Mouse (Mus musculus) embryonic facial prominence, embryonic 12.5 days (tissue): ENCODE measurements around the gene Rpl27. TPM values are rescaled to one million over a fixed set of nuclear protein-coding genes. Genes with fewer than 3 reads are reported as not detected.

ENCODE experiments used
- ATAC-seq: fragments of 200-750 bp; cut with Nextera tagmentation; 2 replicates; pipeline ENCODE4 v1.8.0; 2017; ENCODE audit not compliant: insufficient number of reproducible peaks, insufficient read depth, low FRiP score, low TSS enrichment
- H3K27ac ChIP-seq: fragments of 300-500 bp; sonication (generic); 2 replicates; pipeline ENCODE4 v1.5.1; 2016; ENCODE audit warnings: mild to moderate bottlenecking
- H3K27me3 ChIP-seq: fragments of 300-500 bp; sonication (generic); 2 replicates; pipeline ENCODE4 v1.6.1; 2016; ENCODE audit warnings: mild to moderate bottlenecking, moderate library complexity
- H3K36me3 ChIP-seq: fragments of 300-500 bp; sonication (generic); 2 replicates; pipeline ENCODE4 v1.6.1; 2016; ENCODE audit warnings: mild to moderate bottlenecking
- H3K4me1 ChIP-seq: fragments of 300-500 bp; sonication (generic); 2 replicates; pipeline ENCODE4 v1.6.1; 2016
- H3K4me2 ChIP-seq: fragments of 300-500 bp; sonication (generic); replicated peaks from 2 replicates; pipeline ENCODE4 v1.6.1; 2016; ENCODE audit warnings: mild to moderate bottlenecking, moderate library complexity
- H3K4me3 ChIP-seq: fragments of 300-500 bp; sonication (generic); 2 replicates; pipeline ENCODE4 v1.5.1; 2016; ENCODE audit warnings: mild to moderate bottlenecking
- H3K9ac ChIP-seq: fragments of 300-500 bp; sonication (generic); 2 replicates; pipeline ENCODE4 v1.6.1; 2016; ENCODE audit warnings: mild to moderate bottlenecking, moderate library complexity
- H3K9me3 ChIP-seq: fragments of 300-500 bp; sonication (generic); 2 replicates; pipeline ENCODE4 v1.6.1; 2016; ENCODE audit warnings: mild to moderate bottlenecking, moderate library complexity
- WGBS: fragments of 180-500 bp; shearing (Covaris S2); methylation state at CpG from one replicate; pipeline ENCODE4 v1.1.7; 2016; 5-methylcytosine and 5-hydroxymethylcytosine counted together
- polyA plus RNA-seq: library from polyadenylated mRNA; unstranded; fragments of >200 nt; fragmentation: Nextera tagmentation; extraction: Ambion mirVana; gene quantifications from 2 replicates; pipeline ENCODE4 v1.2.1, GENCODE M21; 2016

Rpl27 gene
- 361 and 382 TPM in 2 replicates for polyA plus RNA-seq

GRCm38 (mm10) chr11:101442127-101442693 is at the start of gene Rpl27:
Gene Rpl27, plus strand, starts transcription at chr11:101442298.
- Histone ChIP-seq H3K36me3 (peaks cover 28% of the 10 kb centered on the region), H3K4me2 (peak within 1 kb of the TSS; percentile 92), H3K27me3 (no peaks in the 10 kb centered on the region), H3K9me3 (no peaks in the 10 kb centered on the region), H3K9ac (peak within 1 kb of the TSS; percentile 92), H3K4me3 (peak within 1 kb of the TSS; percentile 84), H3K4me1 (peaks cover 12% of the 10 kb centered on the region), H3K27ac (peak within 1 kb of the TSS; percentile 94)
- WGBS, result under 1% methylated on average over 42 of the region's 42 CpGs
- ATAC-seq, result peak; percentile 99

DNA sequence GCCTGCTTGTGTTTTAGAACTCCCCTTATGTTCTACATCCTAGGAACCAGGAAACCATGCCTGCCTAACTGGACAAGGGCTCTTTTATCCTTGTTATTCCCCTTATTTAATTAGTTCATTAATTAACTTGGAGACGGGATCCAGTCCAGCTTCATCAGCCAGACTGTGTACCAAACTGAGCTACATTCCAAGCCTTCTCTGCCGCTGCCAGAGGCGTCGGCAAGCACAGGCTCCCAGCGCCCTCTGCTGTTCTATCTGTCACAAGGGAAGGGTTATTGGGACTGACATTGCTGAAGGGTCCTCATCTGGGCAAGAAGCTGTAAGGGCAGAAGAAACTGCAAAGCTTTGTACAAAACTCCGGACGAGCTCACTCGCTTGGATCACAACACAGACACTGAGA is 47.0 kb upstream of the Rpl27 start:
- Histone ChIP-seq H3K4me1 (no peaks in the 10 kb centered on the region), H3K27ac (no peak overlapping the region), H3K4me2 (0 out of 2 replicates have a peak overlapping the region, but pooled peaks have one; percentile 3), H3K27me3 (no peaks in the 10 kb centered on the region), H3K9ac (no peak overlapping the region), H3K36me3 (no peaks in the 10 kb centered on the region), H3K9me3 (no peaks in the 10 kb centered on the region), H3K4me3 (no peak overlapping the region)
- 4% methylated on average over 8 of the region's 8 CpGs for WGBS
- ATAC-seq, result no peak

DNA sequence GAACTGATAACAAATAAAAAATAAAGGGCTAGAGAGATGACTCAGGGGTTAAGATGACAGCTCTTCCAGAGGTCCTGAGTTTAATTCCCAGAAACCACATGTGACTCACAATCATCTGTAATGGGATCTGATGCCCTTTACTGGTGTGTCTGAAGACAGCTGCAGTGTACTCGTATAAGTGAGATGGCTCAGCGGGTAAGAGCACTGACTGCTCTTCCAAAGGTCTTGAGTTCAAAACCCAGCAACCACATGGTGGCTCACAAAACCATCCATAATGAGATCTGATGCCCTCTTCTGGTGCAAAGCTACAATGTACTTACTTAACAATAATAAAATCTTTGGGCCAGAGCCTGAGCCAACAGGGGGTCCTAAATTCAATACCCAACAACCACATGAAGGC is 26.8 kb upstream of the Rpl27 start:
- ATAC-seq, result no peak
- Histone ChIP-seq H3K9ac (no peak overlapping the region), H3K36me3 (peaks cover 35% of the 10 kb centered on the region), H3K4me3 (no peak overlapping the region), H3K27ac (no peak overlapping the region), H3K27me3 (no peaks in the 10 kb centered on the region), H3K9me3 (no peaks in the 10 kb centered on the region), H3K4me2 (no peak overlapping the region), H3K4me1 (peaks cover 3% of the 10 kb centered on the region; the same call in 1 of the 2 replicates)
- 79% methylated on average over 2 of the region's 2 CpGs for WGBS

- WGBS, result 3% methylated on average over 11 of the region's 11 CpGs
- Histone ChIP-seq H3K27ac (peak overlapping the region; percentile 84), H3K4me3 (peak overlapping the region; percentile 85), H3K36me3 (peaks cover 22% of the 10 kb centered on the region), H3K9ac (peak overlapping the region; percentile 85), H3K4me1 (peaks cover 3% of the 10 kb centered on the region; the same call in 1 of the 2 replicates), H3K4me2 (peak overlapping the region; percentile 72), H3K9me3 (no peaks in the 10 kb centered on the region), H3K27me3 (no peaks in the 10 kb centered on the region)
- ATAC-seq, result 0 out of 2 replicates have a peak, but pooled peaks have one; percentile 25
Measured at GRCm38 (mm10) chr11:101416433-101417100, 25.5 kb upstream of the Rpl27 start.

DNA sequence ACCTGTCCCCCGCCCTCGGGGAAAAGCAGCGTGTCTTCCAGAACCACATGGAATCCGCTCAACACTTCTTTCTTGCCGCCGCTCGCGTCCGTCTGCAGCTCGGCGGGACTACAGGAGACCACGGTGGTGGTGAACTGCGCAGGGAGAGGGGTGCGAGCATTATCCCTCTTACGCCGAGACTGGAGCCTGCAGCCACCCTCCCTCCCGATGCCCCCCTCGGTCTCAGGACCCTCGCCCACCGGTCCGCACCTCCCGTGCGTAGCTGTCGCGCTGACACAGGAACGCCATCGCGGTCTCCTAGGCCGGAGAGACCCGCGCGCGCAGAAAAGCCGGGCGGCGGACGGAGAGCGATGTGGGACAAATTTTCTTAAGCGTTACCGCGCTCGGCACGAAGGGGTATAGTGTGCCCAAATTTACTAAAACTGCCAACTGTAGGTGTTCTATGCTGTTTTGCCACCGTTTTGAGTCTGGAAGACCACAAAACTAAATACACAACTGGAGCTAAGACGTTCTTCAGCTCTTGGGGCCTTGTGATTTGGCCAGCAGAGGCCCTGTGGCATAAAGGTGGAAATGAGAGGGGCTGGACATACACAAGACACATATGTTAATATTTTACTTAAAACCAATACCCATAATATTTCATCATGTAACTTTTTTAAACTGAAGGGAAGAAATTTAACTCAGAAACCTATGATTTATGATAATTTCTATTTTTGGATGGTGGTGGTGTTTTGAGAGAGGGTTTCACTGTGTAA is 24.8 kb upstream of the Rpl27 start, which contains the start of gene Aarsd1:
Gene Aarsd1 (minus strand): TSS at position 515 of the 755 bp plus-strand sequence.
- H3K4me3 ChIP-seq, result peak within 1 kb of the TSS; percentile 85
- peak within 1 kb of the TSS; percentile 72 for H3K4me2 ChIP-seq
- peak within 1 kb of the TSS; percentile 84 for H3K27ac ChIP-seq
- no peaks in the 10 kb centered on the region for H3K27me3 ChIP-seq
- under 1% methylated on average over 45 of the region's 45 CpGs for WGBS
- H3K9me3 ChIP-seq, result no peaks in the 10 kb centered on the region
- peaks cover 3% of the 10 kb centered on the region; the same call in 1 of the 2 replicates for H3K4me1 ChIP-seq
- ATAC-seq, result peak; percentile 71
- H3K36me3 ChIP-seq, result peaks cover 15% of the 10 kb centered on the region
- H3K9ac ChIP-seq, result peak within 1 kb of the TSS; percentile 85

GRCm38 (mm10) chr11:101418991-101419390 is 23.1 kb upstream of the Rpl27 start:
- WGBS, result 49% methylated on average over 6 of the region's 6 CpGs
- ATAC-seq, result no peak

GRCm38 (mm10) chr11:101419610-101420009 is 22.5 kb upstream of the Rpl27 start:
- Histone ChIP-seq H3K27ac (no peak overlapping the region), H3K36me3 (no peaks in the 10 kb centered on the region), H3K4me1 (peaks cover 7% of the 10 kb centered on the region; the same call in 1 of the 2 replicates), H3K9ac (no peak overlapping the region), H3K4me2 (no peak overlapping the region), H3K4me3 (no peak overlapping the region), H3K27me3 (no peaks in the 10 kb centered on the region), H3K9me3 (no peaks in the 10 kb centered on the region)
- no peak for ATAC-seq
- 22% methylated on average over 3 of the region's 3 CpGs for WGBS

More at GRCm38 (mm10) chr11:101418991-101419390, 23.1 kb upstream of the Rpl27 start:
- no peak overlapping the region for H3K4me2 ChIP-seq
- H3K27ac ChIP-seq, result no peak overlapping the region
- H3K4me3 ChIP-seq, result no peak overlapping the region
- 0 out of 2 replicates have a peak, but pooled peaks cover under 1% of the 10 kb centered on the region for H3K36me3 ChIP-seq
- no peak overlapping the region for H3K9ac ChIP-seq
- no peaks in the 10 kb centered on the region for H3K9me3 ChIP-seq
- no peaks in the 10 kb centered on the region for H3K27me3 ChIP-seq
- H3K4me1 ChIP-seq, result peaks cover 3% of the 10 kb centered on the region; the same call in 1 of the 2 replicates

- no peak overlapping the region for H3K4me2 ChIP-seq
- H3K9me3 ChIP-seq, result no peaks in the 10 kb centered on the region
- ATAC-seq, result no peak
- H3K36me3 ChIP-seq, result no peaks in the 10 kb centered on the region
- no peaks in the 10 kb centered on the region for H3K27me3 ChIP-seq
- H3K4me3 ChIP-seq, result no peak overlapping the region
- H3K27ac ChIP-seq, result no peak overlapping the region
- no peak overlapping the region for H3K9ac ChIP-seq
- peaks cover 7% of the 10 kb centered on the region; the same call in 1 of the 2 replicates for H3K4me1 ChIP-seq
- 86% methylated on average over 5 of the region's 5 CpGs for WGBS
Measured at GRCm38 (mm10) chr11:101420148-101420547, 21.9 kb upstream of the Rpl27 start.

- WGBS, result 9% methylated on average over 23 of the region's 23 CpGs
Measured at GRCm38 (mm10) chr11:101424105-101424851, 17.8 kb upstream of the Rpl27 start, which contains the start of gene Gm27029. Gene Gm27029, minus strand, starts transcription at chr11:101424796.

GRCm38 (mm10) chr11:101424925-101425813 is 16.9 kb upstream of the Rpl27 start, which contains the start of the genes Rundc1 and Ptges3l:
Gene Rundc1, plus strand, starts transcription at chr11:101425085.
Gene Ptges3l, minus strand, starts transcription at chr11:101425333.
- peak; percentile 73 for ATAC-seq
- H3K9me3 ChIP-seq, result no peaks in the 10 kb centered on the region
- peak within 1 kb of the TSS; percentile 71 for H3K9ac ChIP-seq
- H3K36me3 ChIP-seq, result peaks cover 9% of the 10 kb centered on the region
- H3K4me3 ChIP-seq, result peak within 1 kb of the TSS; percentile 90
- WGBS, result under 1% methylated on average over 73 of the region's 81 CpGs
- peaks cover 20% of the 10 kb centered on the region for H3K4me1 ChIP-seq
- H3K27ac ChIP-seq, result peak within 1 kb of the TSS; percentile 83
- peak within 1 kb of the TSS; percentile 82 for H3K4me2 ChIP-seq
- no peaks in the 10 kb centered on the region for H3K27me3 ChIP-seq

More at GRCm38 (mm10) chr11:101424105-101424851, 17.8 kb upstream of the Rpl27 start, which contains the start of gene Gm27029:
- H3K4me3 ChIP-seq, result peak within 1 kb of the TSS; percentile 90
- H3K9ac ChIP-seq, result peak within 1 kb of the TSS; percentile 71
- H3K27ac ChIP-seq, result peak within 1 kb of the TSS; percentile 83
- peak; percentile 61 for ATAC-seq
- H3K36me3 ChIP-seq, result 0 out of 2 replicates have a peak, but pooled peaks cover 2% of the 10 kb centered on the region
- peaks cover 20% of the 10 kb centered on the region for H3K4me1 ChIP-seq
- H3K27me3 ChIP-seq, result no peaks in the 10 kb centered on the region
- no peaks in the 10 kb centered on the region for H3K9me3 ChIP-seq
- H3K4me2 ChIP-seq, result peak within 1 kb of the TSS; percentile 82
